Mouse (Mus musculus) WW6 (cell line): ENCODE data around the gene Fcamr.

Source experiments
- DNase-seq: peaks from one replicate; pipeline ENCODE4 v3.0.0-alpha.2; 2013; ENCODE audit warnings: low read depth, low spot score

Fcamr gene

DNA sequence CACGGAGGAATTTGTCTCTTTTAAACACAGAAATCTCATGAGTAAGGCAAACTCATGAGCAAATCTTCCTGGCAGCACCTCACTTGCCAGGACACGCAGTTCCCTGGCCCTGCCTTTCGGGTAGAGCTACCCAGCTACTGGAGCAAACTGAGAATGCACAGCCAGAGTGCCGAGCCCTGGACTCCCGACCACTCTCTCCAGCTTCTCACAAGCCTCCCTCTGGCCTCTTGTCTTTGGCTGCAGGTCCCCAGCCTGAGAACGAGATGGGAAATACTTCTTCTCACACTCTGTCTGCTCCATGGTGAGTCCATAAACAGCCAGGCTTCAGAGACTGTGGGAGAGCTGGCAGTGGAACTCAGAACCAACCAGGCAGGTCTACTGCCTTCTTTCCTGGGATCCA is 2.3 kb downstream of the Fcamr start:
- no peak for DNase-seq

- DNase-seq, result no peak
These were observed 3.6 kb downstream of the Fcamr start for GRCm38 (mm10) chr1:130804279-130804678.

DNA sequence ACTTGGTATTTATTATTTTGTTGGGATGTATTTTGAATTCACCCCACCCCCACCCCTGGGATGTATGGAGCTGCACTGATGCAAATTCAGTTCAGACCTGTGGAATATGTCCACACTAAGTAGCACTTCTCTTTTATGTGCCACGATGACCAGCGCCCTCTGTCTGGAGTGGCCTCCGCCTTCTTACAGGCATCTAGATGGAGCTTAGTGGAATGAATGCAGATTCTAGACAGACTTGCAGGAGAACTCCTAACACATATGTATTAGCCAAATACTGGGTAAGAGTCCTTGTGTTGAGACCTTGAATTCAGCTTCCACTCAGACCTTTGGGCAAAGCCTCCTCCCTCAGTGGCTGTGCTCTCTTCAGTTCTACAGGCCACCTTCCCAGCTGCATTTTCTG is 10.2 kb downstream of the Fcamr start:
- no peak for DNase-seq

- DNase-seq, result no peak
These were observed 10.6 kb downstream of the Fcamr start for GRCm38 (mm10) chr1:130811316-130811715.

DNA sequence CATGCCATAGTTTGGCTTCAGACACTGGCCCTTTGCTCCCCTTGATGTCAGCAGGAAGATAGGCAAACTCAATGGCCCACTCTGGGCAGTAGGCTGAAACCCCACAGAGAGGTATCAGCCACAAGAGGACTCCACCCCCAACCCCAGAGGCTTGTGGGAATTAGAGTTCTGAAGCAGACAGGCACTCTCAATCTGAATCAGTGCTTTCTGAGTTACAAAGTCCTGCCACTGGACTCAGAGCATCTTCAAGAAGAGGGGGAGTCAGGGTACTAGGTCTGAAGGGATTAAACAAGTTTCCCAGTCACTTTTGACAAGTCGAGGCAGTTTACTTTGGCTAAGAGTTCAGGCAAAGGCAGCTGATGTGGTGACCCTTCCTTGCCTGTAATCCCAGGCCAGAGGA is 19.0 kb downstream of the Fcamr start:
- no peak for DNase-seq

- no peak for DNase-seq
These were observed 19.8 kb downstream of the Fcamr start for GRCm38 (mm10) chr1:130820316-130821148.

DNA sequence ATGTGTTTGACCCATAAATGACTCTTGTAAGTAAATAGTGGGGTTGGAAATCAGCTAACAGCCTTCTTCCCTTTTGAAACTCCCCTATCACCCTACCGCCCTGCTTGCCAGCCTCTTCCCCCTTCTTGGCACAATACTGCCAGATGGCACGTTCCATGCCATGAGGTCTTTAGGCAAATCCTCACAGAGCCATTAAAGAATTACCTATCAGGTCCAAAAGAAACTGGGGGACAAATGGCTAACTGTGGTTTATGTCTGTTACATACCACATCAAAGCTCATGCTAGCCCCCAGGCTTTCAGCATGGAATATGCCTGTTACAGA is 20.4 kb downstream of the Fcamr start:
- DNase-seq, result no peak

DNA sequence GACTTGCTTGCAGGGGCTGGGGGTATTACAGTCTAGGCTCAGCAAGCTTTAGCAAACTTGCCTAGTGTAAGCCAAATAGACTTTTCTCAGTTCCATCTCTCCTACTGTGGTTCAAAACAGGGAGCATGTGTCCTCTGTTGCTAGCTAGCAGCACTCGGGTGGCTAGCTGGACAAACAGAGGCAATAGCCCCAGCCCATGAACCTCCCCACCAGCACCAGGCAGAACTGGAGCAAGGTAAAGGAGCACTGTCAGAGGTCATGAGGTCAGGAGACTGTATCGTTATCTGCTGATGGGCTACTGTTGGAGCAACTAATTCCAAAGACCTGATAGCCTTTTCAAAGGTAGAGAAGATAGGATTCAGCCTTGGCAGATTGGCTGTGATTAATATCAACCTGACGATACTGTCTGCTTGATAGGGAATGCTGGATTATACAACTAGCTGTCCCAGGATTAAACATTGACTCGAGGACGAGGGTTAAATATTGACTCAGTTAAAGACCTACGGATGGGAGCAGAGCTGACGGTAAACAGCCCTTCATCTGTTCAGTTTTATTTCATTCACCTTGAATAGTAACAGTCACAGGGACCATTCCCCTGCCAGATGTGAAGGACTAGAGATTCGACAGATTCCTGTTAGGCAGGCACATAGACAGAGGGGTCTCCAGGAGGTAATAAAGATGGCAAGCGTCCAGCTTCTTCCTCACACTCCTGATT is 21.4 kb downstream of the Fcamr start:
- DNase-seq, result no peak

DNA sequence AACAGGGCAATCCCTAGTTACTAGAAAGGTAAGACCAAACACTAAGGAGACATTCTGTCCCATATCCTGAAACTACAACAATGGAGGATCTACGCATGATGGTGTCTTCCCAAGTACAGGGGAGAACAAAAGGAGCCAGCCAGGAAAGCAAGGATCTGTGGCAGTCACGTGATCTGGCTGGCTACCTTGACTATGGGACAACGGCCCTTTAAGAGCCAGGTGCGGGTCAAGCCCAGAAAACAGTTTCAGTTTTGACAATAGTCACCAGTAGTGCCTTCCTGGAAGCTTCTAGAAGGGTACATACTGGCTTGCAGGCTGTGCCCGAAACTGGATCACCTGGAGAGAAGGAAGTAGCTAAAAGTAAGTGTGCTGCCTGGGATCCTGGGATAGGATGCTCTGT is 25.7 kb downstream of the Fcamr start, which contains the start of gene Pigr:
TSS of gene Pigr (plus strand) at position 237 of the 400 bp plus-strand sequence.
- DNase-seq, result no peak

GRCm38 (mm10) chr1:130828656-130829055 is 28.0 kb downstream of the Fcamr start:
- no peak for DNase-seq

- no peak for DNase-seq
These were observed 29.5 kb downstream of the Fcamr start for GRCm38 (mm10) chr1:130829906-130830830.

GRCm38 (mm10) chr1:130832230-130833149 is 31.8 kb downstream of the Fcamr start:
- DNase-seq, result no peak

- no peak for DNase-seq
These were observed 34.6 kb downstream of the Fcamr start for GRCm38 (mm10) chr1:130835161-130835936.

DNA sequence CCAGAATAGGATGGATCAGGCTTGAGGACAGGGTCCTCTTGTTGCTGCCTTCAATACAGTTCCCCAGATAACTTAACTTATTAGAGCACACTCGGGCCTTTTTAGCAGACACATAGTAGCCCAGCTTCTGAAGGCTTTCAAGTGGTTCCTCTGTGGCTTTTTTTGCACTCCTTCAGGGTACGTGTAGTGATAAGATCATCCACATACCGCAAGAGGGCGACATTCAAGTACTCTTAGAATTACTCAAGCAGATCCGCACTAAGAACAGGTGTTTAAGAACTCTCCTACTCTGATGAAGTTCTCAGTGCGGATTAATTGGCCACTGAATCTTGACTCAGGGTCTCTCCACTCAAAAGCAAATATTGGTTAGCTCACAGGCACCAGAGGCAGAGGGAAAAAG is 37.6 kb downstream of the Fcamr start:
- DNase-seq, result no peak

- no peak for DNase-seq
These were observed 40.1 kb downstream of the Fcamr start for GRCm38 (mm10) chr1:130840599-130841379.

DNA sequence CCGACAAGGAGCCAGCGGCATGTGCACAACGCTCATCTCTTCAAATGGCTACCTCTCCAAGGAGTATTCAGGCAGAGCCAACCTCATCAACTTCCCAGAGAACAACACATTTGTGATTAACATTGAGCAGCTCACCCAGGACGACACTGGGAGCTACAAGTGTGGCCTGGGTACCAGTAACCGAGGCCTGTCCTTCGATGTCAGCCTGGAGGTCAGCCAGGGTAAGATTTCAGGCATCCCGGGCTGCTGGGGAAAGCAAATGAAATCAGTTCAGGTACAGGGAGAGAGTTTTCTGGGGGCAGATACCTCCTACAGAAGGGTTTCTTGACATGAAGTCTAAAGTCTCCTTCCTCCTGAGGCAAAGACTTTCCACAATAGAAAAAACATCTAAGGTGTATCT is 40.9 kb downstream of the Fcamr start:
- no peak for DNase-seq

GRCm38 (mm10) chr1:130844516-130844915 is 43.8 kb downstream of the Fcamr start:
- DNase-seq, result no peak

GRCm38 (mm10) chr1:130849530-130850214 is 49.0 kb downstream of the Fcamr start:
- DNase-seq, result no peak

DNA sequence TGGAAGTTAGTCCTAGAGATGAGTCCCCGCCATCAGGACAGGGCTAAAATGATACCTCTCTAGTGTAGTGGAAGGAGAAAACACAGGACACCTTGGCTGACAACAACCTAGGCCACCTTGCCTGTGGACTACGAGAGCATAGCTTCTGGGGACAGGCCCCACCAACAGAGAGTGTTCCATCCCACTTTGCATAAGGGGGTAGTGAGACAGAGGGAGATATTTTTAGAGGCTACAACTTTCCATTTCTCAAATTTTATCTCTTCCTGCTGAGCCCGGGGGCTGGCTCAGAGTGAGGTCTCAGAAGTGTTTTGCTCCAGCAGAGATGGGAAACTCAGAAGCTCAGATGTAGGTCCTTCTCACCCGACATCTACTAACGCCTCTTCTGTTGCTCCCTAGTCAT is 49.7 kb downstream of the Fcamr start:
- no peak for DNase-seq
